Mouse (Mus musculus) fat pad, adult 2 months (tissue): ENCODE measurements at regions not wholly inside any gene's neighbourhood (a gene's known extent, or its start where the extent isn't known, plus 50 kb on each side); places are given as distances from the start of the nearest gene placed in this dataset.

Experiments used
- DNase-seq: peaks from one replicate; pipeline ENCODE4 v3.0.0-alpha.2; 2011; ENCODE audit warnings: low read depth, low spot score; ENCODE audit errors: extremely low read depth

DNA sequence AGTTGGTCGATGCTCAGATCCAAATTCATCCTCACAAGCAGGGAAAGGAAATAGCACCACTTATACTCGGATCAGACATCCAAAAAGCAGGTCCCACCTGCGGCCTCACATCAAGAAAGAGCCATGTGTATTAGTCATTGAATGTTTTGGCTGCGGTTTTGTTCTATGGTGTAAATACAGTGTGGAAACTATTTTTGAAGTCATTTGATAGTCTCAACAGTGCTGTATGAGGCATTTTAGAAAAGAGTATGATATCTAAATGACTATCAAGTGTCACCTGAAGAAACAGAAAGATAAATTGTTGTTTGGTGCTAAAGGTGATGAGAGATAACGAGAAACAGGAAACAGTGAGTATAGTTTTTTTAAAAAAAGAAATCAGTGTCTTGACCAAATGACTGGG, 74.7 kb downstream of the Cep44 start:
- no peak for DNase-seq

DNA sequence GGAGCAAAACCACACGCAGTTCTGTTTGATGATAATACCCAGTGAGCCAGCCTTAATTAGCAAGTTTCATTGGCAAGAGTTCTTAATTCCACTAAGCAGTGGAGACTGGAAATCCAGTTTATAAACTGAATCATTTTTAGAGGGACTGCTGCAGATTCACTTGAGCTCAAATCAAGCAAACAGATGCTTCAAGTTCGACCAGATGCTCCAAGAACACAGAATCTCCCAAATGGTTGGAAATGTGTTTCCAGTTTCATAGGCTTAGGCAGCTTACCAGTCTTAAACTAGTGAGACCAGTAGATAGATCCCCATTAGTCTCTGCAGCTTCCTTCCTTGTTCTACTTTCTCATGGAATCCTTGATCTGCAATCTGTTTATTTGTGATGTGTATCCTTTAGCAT, 75.7 kb downstream of the Cep44 start:
- no peak for DNase-seq

DNA sequence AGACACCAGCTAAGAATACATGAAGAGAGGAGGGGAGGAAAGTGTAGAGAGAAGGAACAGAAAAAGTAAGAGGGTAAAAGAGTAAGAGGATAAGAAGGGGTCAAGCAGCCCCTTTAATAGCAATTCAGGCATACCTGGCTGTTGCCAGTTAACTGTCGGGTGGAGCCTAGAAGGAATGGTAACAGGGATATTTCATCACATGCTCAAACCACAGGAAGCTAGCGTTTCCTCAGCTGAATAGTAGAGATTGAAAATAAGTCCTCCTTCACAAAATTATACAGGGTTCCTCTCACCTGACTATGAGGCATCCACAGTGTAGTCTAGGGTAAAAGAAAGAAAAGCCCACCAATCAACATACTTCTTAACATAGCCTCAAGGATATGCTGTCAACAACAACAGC, 76.5 kb downstream of the Cep44 start:
- no peak for DNase-seq

DNA sequence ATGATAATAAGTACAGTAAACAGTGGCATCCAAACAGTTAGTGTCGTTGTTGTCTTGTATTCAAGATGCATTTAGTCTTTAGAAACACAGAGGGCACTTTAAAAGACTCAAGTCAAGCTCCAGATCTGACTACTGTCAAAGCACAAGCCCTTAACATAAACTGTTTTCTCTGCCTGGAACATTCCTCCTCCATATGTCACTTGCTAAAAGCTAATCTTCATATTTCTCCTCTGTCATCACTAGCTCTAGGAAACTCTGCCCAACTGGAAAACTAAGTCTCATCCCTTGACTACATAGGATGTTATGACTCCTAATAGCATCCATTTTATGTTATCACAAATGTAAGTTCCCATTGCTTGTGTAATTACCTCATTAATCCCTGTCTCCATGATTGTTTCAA, 85.8 kb downstream of the Cep44 start:
- DNase-seq = no peak

DNA sequence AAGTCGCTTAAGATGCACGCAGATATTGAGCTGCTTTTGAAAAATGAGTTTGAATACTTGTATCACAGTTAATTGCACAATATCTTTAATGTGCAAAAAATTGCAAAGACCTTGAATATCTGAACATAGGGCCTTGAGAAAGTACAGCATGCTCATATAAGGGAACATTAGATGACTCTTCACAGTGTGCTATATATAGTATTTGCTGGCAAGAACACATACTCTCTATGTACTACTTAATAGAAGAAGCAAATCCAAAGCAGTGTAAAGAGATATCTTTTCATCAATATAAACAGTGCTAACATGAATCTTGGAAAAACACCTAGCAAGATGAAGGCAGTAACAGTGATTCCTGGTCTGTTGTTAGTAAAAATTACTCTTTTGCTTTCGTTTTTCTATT, 99.9 kb downstream of the Cep44 start:
- no peak for DNase-seq

DNA sequence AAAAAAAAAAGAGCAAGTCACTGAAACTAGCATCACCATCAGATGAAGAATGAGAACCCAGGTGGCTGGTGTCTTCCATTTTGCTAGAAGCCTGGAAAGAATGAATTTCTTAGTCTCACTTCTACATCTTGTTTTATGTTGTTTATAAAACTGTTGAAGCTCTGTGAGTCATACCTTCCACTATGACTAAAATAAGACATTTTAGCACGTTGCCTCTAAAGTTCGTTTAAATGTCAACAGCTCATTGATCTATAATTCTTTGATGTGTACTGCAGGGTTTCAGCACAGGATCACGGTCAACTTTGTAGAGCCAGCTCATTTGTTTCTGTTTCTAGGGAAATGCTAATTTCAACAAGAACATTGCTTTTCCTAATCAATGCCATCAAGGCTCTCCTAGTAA, 107.2 kb downstream of the Cep44 start:
- DNase-seq = no peak

DNA sequence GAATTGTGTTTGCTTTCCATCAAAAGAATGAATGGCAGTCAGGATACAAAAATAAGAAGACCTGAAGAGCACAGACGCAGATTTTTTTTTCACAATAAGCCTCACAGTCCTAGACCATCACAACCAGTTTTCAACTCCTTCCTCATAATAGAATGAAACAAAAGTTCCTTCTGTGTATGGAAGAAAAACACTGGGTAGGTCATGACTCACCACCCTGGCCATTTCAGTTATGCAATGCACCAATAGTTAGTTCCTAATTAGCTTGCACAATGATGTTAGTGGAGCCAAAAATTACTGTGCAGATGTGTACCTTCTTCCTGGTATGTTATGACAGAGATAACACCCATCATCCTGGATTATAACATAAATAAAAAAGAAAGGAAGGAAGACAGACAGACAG, 111.4 kb downstream of the Cep44 start:
- DNase-seq = peak; percentile 79

DNA sequence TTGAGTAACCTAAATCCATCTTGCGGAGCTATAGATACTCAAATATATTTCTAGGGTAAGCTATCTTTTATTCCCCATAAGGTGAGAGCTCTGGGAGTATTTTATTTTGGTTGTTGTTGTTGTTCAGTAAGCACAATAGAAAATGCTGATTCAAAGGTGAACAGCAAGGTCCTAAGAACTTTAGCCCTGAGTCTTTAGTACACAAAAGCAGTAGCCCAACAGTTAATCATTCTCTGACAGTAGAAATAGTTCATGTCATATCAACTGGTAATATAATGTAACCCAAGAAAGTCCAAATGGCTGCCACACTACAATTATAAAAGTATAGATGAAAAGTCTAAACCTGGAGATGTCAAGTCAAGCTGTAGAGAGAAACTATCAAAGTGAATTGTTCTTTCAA, 116.0 kb downstream of the Cep44 start:
- DNase-seq = no peak

DNA sequence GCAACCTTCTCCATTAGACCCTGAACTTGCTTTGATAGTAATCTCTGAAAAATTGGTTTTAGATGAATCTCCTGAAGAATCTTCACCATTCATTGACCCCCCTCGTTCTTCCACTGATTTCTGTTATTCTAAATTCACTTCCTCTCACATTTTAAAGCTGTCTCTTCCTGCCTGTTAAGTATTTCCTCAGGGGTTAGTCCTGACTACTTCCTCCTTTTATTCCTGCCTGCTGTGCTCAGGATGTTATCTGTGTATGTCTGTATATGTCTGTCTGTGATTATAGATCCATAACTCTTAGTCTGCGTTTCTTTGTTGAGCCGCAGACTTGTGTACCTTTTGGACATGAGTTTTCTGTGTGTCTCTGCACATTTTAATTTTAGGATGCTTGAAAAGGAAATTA, 117.6 kb downstream of the Hpgd start:
- DNase-seq = no peak

DNA sequence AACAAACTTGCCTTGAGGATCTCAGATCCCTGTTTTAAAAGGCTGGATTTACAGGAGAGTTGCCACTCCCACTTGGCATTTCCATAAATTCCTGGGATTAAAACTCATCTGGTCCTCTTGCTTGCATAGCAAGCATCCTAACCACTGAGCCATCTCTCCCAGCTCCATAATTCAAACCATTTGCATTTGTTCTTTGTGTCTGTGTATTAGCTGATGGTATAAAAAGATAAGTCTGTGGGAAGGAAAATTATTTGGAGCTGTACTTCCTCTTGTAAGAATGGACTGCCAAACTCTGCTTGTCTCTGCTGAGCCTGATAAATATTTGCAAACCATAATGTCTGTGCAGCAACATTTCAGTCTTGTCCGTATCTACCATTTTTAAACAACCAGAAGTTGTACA, 116.0 kb downstream of the Hpgd start:
- no peak for DNase-seq

DNA sequence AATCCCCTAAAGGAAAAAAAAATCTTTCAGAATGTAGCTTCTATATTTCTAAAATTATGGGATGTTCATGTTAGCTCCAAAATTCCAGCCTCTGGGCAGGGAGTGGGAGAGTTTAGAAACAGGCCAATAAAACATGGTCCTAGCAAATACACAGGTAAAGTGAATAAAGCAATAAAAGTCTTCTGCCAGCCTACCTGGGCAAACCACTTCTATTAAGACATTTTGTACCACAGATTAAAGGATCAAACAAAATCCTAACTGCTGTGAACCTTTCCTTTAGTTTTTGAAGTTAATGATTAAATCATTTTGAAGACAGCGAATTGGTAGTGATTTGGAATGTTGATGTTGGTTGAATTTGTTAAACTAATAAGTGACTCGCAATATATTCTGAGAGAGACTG, 112.9 kb downstream of the Hpgd start:
- DNase-seq = no peak

DNA sequence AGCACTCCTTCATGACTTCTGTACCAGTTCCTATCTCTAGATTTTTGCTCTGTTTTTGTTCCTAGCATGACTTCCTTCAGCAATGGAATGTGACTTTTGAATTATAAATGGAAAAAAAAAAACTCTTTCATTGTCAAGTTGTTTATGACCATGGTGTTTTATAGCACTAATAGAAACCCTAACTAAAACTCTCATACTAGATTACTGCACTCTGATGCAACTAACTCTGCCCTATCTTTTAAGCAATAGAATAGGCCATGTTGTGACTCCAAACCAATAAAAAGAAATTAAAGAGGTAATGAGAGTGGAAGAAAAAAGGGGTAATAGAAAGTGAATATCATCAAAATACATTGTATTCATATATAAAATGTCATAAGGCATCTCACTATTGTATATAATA, 111.9 kb downstream of the Hpgd start:
- DNase-seq = no peak

DNA sequence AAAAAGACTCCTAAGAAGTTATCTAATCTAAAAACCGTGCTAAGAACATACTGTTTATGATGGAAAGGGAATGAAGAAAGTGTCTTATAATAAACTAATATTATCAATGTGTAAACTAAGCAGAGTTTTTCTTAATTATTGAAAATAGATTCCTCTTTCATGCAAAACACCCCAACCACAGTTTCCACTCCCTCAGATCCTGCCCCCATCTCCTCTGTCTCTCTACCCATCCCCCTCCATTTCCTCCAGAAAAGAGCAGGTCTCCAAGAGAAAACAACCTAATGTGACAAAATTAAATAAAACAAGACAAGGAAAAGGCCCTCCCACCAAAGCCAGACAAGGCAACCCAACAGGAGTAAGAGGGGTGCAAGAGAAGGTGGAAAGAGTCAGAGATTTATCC, 103.2 kb downstream of the Hpgd start:
- no peak for DNase-seq

DNA sequence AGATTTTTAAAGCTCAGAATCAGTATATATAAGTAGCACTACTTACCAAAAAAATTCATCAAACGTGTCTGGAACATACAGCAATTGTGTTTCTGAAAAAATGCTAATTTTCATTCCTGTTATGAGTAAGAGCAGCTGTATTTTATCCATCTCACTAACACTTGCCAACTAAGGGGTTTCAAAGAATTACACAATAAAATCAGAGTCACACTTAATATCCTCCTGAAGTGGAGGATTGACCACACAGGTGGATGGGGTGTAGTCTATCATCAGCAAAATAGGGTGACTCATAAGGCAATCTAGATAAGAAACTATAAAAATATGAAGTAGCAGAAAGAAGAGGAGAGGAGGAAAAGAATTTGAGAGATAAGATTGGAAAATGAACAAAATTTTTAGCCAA, 102.0 kb downstream of the Hpgd start:
- no peak for DNase-seq

DNA sequence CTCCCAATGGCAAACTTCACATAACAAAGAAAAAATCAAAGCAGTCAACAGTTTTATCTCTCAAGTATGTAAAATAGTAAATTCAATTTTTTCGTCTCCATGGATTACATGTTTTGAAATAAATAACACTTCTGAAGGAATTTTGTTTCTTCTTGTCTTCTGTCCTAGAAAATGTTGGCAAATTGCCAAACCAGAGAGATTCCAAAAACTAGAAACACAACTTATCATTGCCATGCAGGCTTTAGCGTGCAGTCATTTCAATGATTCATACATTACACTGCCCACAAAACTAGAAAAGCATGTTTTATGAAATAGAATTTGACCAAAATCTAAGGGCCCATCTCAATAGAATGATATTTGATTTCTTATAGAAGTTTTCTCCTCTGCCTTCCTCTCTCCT, 98.2 kb downstream of the Hpgd start:
- DNase-seq = no peak

DNA sequence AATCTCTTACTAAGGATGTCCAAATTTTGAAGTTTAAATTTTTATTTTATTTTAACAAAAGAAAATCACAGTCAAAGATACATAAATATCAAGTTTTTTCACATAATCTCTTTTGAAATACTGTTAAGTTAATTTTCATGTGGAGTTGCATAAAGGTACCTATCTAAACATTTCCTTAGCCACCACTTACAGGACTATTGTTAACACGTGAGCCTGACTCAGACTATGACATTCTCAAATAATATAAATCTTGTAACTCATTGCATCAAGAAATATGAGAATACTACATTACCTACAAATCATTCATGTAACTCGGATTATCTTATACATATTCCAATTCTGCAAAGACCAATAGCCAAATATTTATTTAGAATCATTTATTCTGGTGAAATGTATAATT, 97.8 kb downstream of the Hpgd start:
- DNase-seq = no peak
